ENCODE assay signal across 12 mouse cellular contexts in the genomic region with DNA sequence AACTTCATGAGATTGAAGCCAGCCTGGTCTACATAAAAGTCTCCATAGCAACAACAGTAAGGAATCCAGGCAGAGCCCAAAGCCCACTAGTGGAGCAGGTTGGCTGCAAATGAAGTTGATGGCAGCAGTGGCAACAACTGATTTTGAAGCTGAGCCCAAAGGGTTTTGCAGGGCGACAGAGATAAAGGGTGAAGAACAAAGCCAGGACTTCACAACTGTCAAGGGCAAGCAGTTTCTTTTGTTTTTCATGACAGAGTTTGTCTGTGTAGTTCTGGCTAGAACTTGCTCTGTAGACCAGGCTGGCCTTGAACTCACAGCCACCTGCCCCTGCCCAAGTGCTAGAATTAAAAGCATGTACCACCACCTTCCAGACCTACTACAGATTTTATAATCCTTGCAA.
"Had no signal": no experiment of that assay in that cellular context is flagged by ENCODE, and none has a peak within 500 bp of the region (broad histone marks: within the 10 kb centered on the region; RNA-seq: fewer than 3 reads in every experiment).

No protein-coding gene starts in this region.

- ATAC-seq: liver, embryonic 12.5 days; midbrain, embryonic 13.5 days had no signal

- H3K27me3 ChIP-seq: limb, embryonic 15.5 days; liver, embryonic 12.5 days; megakaryocyte, embryonic 14.5 days; midbrain, embryonic 13.5 days had no signal

- H3K9me3 ChIP-seq: limb, embryonic 15.5 days; liver, embryonic 12.5 days; megakaryocyte, embryonic 14.5 days; midbrain, embryonic 13.5 days had no signal

- H3K27ac ChIP-seq: macrophage had no signal

- DNase-seq: kidney, postnatal 36 days; layer of hippocampus, adult 9-11 months; layer of hippocampus, postnatal 36 days; lung, embryonic 14.5 days; lung, postnatal 14 days; thymus, adult 2 months; thymus, postnatal 36 days had no signal
